ENCODE assay signal across 7 mouse cellular contexts in the genomic region with DNA sequence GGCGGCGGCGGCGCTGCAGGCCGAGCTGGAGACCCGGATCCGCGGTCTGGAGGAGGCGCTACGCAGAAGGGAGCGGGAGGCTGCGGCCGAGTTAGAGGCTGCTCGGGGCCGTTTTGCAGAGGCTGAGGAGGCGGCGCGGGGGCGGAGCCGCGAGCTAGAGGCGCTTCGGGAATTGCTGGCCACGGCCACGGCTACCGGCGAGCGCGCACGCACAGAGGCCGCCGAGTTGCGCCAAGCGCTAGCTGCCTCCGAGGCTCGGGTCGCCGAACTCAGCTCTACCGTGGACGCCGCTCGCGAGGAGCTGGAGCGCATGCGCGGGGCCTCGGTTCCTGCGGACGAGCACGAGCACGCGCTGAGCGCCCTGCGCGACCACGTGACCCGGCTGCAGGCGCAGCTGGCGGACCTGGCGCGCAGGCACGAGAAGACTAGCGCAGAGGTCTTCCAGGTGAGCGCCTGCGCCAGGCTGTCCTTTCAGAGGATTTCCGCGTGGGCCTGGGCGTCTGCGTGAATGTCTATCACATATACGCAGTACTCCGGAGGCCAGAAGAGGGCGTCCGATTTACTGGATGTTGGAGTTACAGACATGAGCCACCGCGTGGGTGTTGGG. TPM values are rescaled to one million over a fixed set of nuclear protein-coding genes. Genes with fewer than 3 reads are reported as not detected.
DNase-seq lines count a peak whose midpoint lies in the region; ATAC-seq lines count a peak whose summit lies in the region.

No protein-coding gene starts in this region.

- peak; percentile 93 for ATAC-seq in intestine, embryonic 15.5 days

- no peaks in the 10 kb centered on the region for H3K9me3 ChIP-seq in intestine, embryonic 15.5 days
- H3K9me3 ChIP-seq in midbrain, embryonic 10.5 days (replicated peaks): no peaks in the 10 kb centered on the region

- WGBS in intestine, embryonic 15.5 days: under 1% methylated on average over 75 of the region's 75 CpGs
- WGBS in midbrain, embryonic 10.5 days: under 1% methylated on average over 75 of the region's 75 CpGs

- peak; percentile 93 for DNase-seq in adrenal gland, adult 18-20 months (ENCODE audit: low spot score in 2 of 2)
- peak; percentile 97 for DNase-seq in embryo, embryonic 11 days
- DNase-seq in gastrocnemius, postnatal 36 days: peak; percentile 91 to 95
- DNase-seq in left cerebral cortex, postnatal 25 days (ENCODE audit: low spot score in 2 of 2): peak; percentile 97 to 98
- peak; percentile 95 for DNase-seq in midbrain, embryonic 10.5 days (ENCODE audit: low spot score)
- peak; percentile 94 for DNase-seq in right cerebral cortex, postnatal 4 days

- peak overlapping the region; percentile 91 for H3K4me2 ChIP-seq in intestine, embryonic 15.5 days (replicated peaks)

- H3K9ac ChIP-seq in intestine, embryonic 15.5 days: peak overlapping the region; percentile 99

- H3K36me3 ChIP-seq in intestine, embryonic 15.5 days: no peaks in the 10 kb centered on the region
- H3K36me3 ChIP-seq in midbrain, embryonic 10.5 days: no peaks in the 10 kb centered on the region

- peaks cover 24% of the 10 kb centered on the region for H3K4me1 ChIP-seq in intestine, embryonic 15.5 days (replicated peaks)
- peaks cover 39% of the 10 kb centered on the region for H3K4me1 ChIP-seq in midbrain, embryonic 10.5 days

- peak overlapping the region; percentile 99 for H3K27ac ChIP-seq in intestine, embryonic 15.5 days
- H3K27ac ChIP-seq in midbrain, embryonic 10.5 days (replicated peaks): peak overlapping the region; percentile 96

- intact Hi-C loops in gastrocnemius, postnatal 36 days (cut with DNase I): loop anchor here (2.0 kb wide), 1 partner anchor 15 kb away; a partner anchor contains a TSS
- intact Hi-C loops in left cerebral cortex, postnatal 25 days (cut with DNase I): no loop called here

- H3K27me3 ChIP-seq in intestine, embryonic 15.5 days (replicated peaks): no peaks in the 10 kb centered on the region
- peaks cover 24% of the 10 kb centered on the region; the same call in 1 of the 2 replicates for H3K27me3 ChIP-seq in midbrain, embryonic 10.5 days (ENCODE audit: low read depth, poor library complexity, severe bottlenecking)

- H3K4me3 ChIP-seq in intestine, embryonic 15.5 days (replicated peaks): peak overlapping the region; percentile 82
- H3K4me3 ChIP-seq in midbrain, embryonic 10.5 days: peak overlapping the region; percentile 85

RNA-seq across cellular contexts. Expression of a gene that starts 5.3 kb away (rescaled TPM):
- 1 to 10 TPM; 2.4 to 2.8 TPM for total RNA-seq in adrenal gland, adult 18-20 months (2021)
- total RNA-seq in gastrocnemius, postnatal 36 days (2021): 1 to 10 TPM; 1.2 to 1.6 TPM
- polyA plus RNA-seq in intestine, embryonic 15.5 days (2015; fragmentation: Nextera tagmentation; extraction: Ambion mirVana): 3.9 and 4.6 TPM in 2 replicates
- total RNA-seq in left cerebral cortex, postnatal 25 days (2021): 1 to 10 TPM; 4.6 to 4.8 TPM
- polyA plus RNA-seq in midbrain, embryonic 10.5 days (2016; fragmentation: Nextera tagmentation; extraction: Ambion mirVana): 4.9 and 5.6 TPM in 2 replicates

RNA-seq across cellular contexts. Expression of a gene that starts 15.2 kb away (rescaled TPM):
- 10 to 100 TPM; 20.6 to 21.6 TPM for total RNA-seq in adrenal gland, adult 18-20 months (2021)
- total RNA-seq in gastrocnemius, postnatal 36 days (2021): 1 to 10 TPM; 7.0 to 8.7 TPM
- 8.4 and 9.8 TPM in 2 replicates for polyA plus RNA-seq in intestine, embryonic 15.5 days (2015; fragmentation: Nextera tagmentation; extraction: Ambion mirVana)
- total RNA-seq in left cerebral cortex, postnatal 25 days (2021): 10 to 100 TPM; 35.9 to 36.7 TPM
- 5.8 and 5.9 TPM in 2 replicates for polyA plus RNA-seq in midbrain, embryonic 10.5 days (2016; fragmentation: Nextera tagmentation; extraction: Ambion mirVana)

RNA-seq across cellular contexts. Expression of a gene that starts 16.0 kb away (rescaled TPM):
- total RNA-seq in adrenal gland, adult 18-20 months (2021): 10 to 100 TPM; 18.2 to 21.5 TPM
- total RNA-seq in gastrocnemius, postnatal 36 days (2021): 1 to 10 TPM; 3.5 to 4.1 TPM
- 28.9 and 33.3 TPM in 2 replicates for polyA plus RNA-seq in intestine, embryonic 15.5 days (2015; fragmentation: Nextera tagmentation; extraction: Ambion mirVana)
- total RNA-seq in left cerebral cortex, postnatal 25 days (2021): 10 to 100 TPM; 22.1 to 25.3 TPM
- polyA plus RNA-seq in midbrain, embryonic 10.5 days (2016; fragmentation: Nextera tagmentation; extraction: Ambion mirVana): 49.3 and 58.7 TPM in 2 replicates

RNA-seq across cellular contexts. Expression of a gene that starts 37.5 kb away (rescaled TPM):
- 1 to 10 TPM; 1.2 to 1.7 TPM for total RNA-seq in adrenal gland, adult 18-20 months (2021)
- total RNA-seq in gastrocnemius, postnatal 36 days (2021): 1 to 10 TPM; 2.3 TPM
- polyA plus RNA-seq in intestine, embryonic 15.5 days (2015; fragmentation: Nextera tagmentation; extraction: Ambion mirVana): 0.85 and 1.00 TPM in 2 replicates
- 1 to 10 TPM; 3.1 to 3.8 TPM for total RNA-seq in left cerebral cortex, postnatal 25 days (2021)
- 1.4 and 2.0 TPM in 2 replicates for polyA plus RNA-seq in midbrain, embryonic 10.5 days (2016; fragmentation: Nextera tagmentation; extraction: Ambion mirVana)

RNA-seq across cellular contexts. Expression of a gene that starts 42.7 kb away (rescaled TPM):
- 10 to 100 TPM; 21.4 to 37.3 TPM for total RNA-seq in adrenal gland, adult 18-20 months (2021)
- total RNA-seq in gastrocnemius, postnatal 36 days (2021): 1 to 10 TPM; 4.2 to 4.9 TPM
- polyA plus RNA-seq in intestine, embryonic 15.5 days (2015; fragmentation: Nextera tagmentation; extraction: Ambion mirVana): 19.9 and 26.0 TPM in 2 replicates
- 1 to 10 TPM; 4.2 to 5.8 TPM for total RNA-seq in left cerebral cortex, postnatal 25 days (2021)
- polyA plus RNA-seq in midbrain, embryonic 10.5 days (2016; fragmentation: Nextera tagmentation; extraction: Ambion mirVana): 6.0 and 8.8 TPM in 2 replicates

Comparison
In these comparisons a context has a peak if more than half of its experiments do, and no peak if none do; other contexts are left out.
1. Peak in every context shown above with its lines: DNase-seq, ATAC-seq, H3K4me3 ChIP-seq and H3K27ac ChIP-seq.